Mouse (Mus musculus) heart, embryonic 16.5 days (tissue): ENCODE results near the gene A430078G23Rik. TPM values are rescaled to one million over a fixed set of nuclear protein-coding genes. Genes with fewer than 3 reads are reported as not detected.

Experiments
- ATAC-seq: fragments of 200-750 bp; cut with Nextera tagmentation; replicated peaks from 2 replicates; pipeline ENCODE4 v1.8.0; 2017; ENCODE audit warnings: moderate number of reproducible peaks; ENCODE audit not compliant: insufficient read depth, low FRiP score; ENCODE audit errors: extremely low read depth
- H3K27ac ChIP-seq: fragments of 300-500 bp; sonication (generic); 2 replicates; pipeline ENCODE4 v1.5.1; 2014; ENCODE audit warnings: mild to moderate bottlenecking, low read length, control low read depth, moderate library complexity
- H3K27me3 ChIP-seq: fragments of 300-500 bp; sonication (generic); 2 replicates; pipeline ENCODE4 v1.6.1; 2014; ENCODE audit warnings: low read length, mixed read lengths; ENCODE audit not compliant: control insufficient read depth, insufficient read depth
- H3K36me3 ChIP-seq: fragments of 300-500 bp; sonication (generic); 2 replicates; pipeline ENCODE4 v1.6.1; 2014; ENCODE audit not compliant: control insufficient read depth, insufficient read depth
- H3K4me1 ChIP-seq: fragments of 300-500 bp; sonication (generic); 2 replicates; pipeline ENCODE4 v1.6.1; 2014; ENCODE audit warnings: low read length, mixed read lengths; ENCODE audit not compliant: control insufficient read depth, insufficient read depth
- H3K4me2 ChIP-seq: fragments of 300-500 bp; sonication (generic); 2 replicates; pipeline ENCODE4 v1.6.1; 2014; ENCODE audit warnings: low read depth, mild to moderate bottlenecking, control low read depth, low read length
- H3K4me3 ChIP-seq: fragments of 300-500 bp; sonication (generic); 2 replicates; pipeline ENCODE4 v1.5.1; 2014; ENCODE audit warnings: mild to moderate bottlenecking, control low read depth, low read length
- H3K9ac ChIP-seq: fragments of 300-500 bp; sonication (generic); 2 replicates; pipeline ENCODE4 v1.6.1; 2014; ENCODE audit warnings: low read length, control low read depth
- H3K9me3 ChIP-seq: fragments of 300-500 bp; sonication (generic); replicated peaks from 2 replicates; pipeline ENCODE4 v1.6.1; 2016; ENCODE audit warnings: low read length; ENCODE audit not compliant: control insufficient read depth
- WGBS: fragments of 180-500 bp; shearing (Covaris S2); extraction: QIAGEN DNeasy Blood & Tissue Kit; methylation state at CpG from one replicate; pipeline ENCODE4 v1.1.7; 2014; 5-methylcytosine and 5-hydroxymethylcytosine counted together
- polyA plus RNA-seq: library from polyadenylated mRNA; unstranded; fragments of >200 nt; fragmentation: Nextera tagmentation; extraction: Ambion mirVana; gene quantifications from 2 replicates; pipeline ENCODE4 v1.2.1, GENCODE M21; 2015

A430078G23Rik gene
- polyA plus RNA-seq, 1 experiment from 2014 or later = 1.6 TPM

GRCm38 (mm10) chr8:3426211-3426610 is 73.0 kb downstream of the A430078G23Rik start:
- Histone ChIP-seq H3K27ac (no peak overlapping the region), H3K4me1 (peaks cover 3% of the 10 kb centered on the region; the same call in 1 of the 2 replicates), H3K4me2 (no peak overlapping the region), H3K9ac (no peak overlapping the region), H3K27me3 (no peaks in the 10 kb centered on the region), H3K9me3 (no peaks in the 10 kb centered on the region), H3K4me3 (no peak overlapping the region), H3K36me3 (peaks cover 10% of the 10 kb centered on the region)
- 79% methylated on average over 3 of the region's 3 CpGs for WGBS
- no peak for ATAC-seq

DNA sequence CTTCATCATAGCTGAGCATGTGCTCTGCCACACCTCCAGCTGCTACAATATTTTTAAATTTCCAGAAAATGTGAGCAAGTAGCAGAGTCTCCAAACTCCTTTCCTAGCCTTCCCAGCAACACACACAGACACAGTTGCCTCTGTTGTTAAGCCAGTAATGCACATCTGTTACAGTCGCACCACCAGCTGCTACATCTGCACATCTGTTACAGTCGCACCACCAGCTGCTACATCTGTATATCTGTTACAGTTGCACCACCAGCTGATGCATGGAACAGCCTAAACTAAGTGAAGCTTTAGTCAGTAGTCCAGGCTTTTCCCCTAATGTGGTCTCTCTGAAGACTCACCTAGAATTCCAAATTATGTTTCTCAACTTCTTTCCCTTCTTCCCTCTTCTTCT is 75.2 kb downstream of the A430078G23Rik start:
- WGBS = 83% methylated on average over 2 of the region's 2 CpGs

DNA sequence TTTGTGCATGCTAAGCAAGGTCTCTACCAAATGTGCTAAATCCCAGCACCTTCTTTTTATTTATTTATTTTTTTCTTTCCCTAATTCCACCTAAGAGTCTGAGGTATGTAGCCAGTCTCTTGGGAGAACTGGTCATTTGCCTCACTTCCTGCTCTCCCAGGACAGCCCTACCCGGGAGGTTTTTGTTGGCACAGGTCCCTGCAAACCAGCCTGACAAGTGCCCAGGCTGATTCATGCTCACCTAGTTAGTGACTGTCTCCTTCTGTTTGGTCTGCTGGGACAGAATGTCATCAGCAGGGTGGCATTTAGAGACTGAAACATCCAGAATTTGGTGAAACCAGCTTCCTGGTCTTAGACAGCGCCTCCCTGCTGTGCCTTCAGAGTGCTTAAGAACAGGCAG is 76.8 kb downstream of the A430078G23Rik start:
- WGBS = 56% methylated on average over 2 of the region's 2 CpGs
- Histone ChIP-seq H3K36me3 (peaks cover 31% of the 10 kb centered on the region), H3K4me1 (peaks cover 3% of the 10 kb centered on the region; the same call in 1 of the 2 replicates), H3K4me3 (no peak overlapping the region), H3K27ac (no peak overlapping the region), H3K9ac (no peak overlapping the region), H3K9me3 (no peaks in the 10 kb centered on the region), H3K27me3 (no peaks in the 10 kb centered on the region), H3K4me2 (no peak overlapping the region)
- no peak for ATAC-seq

More for the DNA sequence above, 75.2 kb downstream of the A430078G23Rik start:
- peaks cover 3% of the 10 kb centered on the region; the same call in 1 of the 2 replicates for H3K4me1 ChIP-seq
- no peak overlapping the region for H3K4me2 ChIP-seq
- H3K36me3 ChIP-seq = peaks cover 25% of the 10 kb centered on the region
- no peak for ATAC-seq
- H3K4me3 ChIP-seq = no peak overlapping the region
- H3K27me3 ChIP-seq = no peaks in the 10 kb centered on the region
- H3K9ac ChIP-seq = no peak overlapping the region
- no peaks in the 10 kb centered on the region for H3K9me3 ChIP-seq
- H3K27ac ChIP-seq = no peak overlapping the region

DNA sequence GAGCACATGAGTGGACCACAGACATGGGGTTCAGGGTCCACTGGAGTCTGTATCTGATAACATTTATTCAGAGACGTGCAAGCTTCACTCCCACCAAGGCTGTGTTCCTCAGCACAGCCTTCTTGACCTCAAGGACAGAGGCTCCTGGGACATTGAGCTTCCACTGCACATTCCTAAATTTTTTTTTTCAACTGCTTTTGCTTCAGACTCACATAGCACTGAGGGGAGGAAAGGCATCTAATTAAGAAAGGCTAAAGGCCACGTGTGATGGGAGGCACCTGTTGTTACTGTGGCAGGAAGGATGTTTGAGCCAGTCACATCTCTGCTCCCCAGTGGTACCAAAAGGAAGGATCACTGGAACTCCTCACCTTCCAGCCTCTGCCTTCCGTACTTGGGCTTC is 77.9 kb downstream of the A430078G23Rik start:
- Histone ChIP-seq H3K27ac (no peak overlapping the region), H3K4me1 (peaks cover 3% of the 10 kb centered on the region; the same call in 1 of the 2 replicates), H3K4me3 (no peak overlapping the region), H3K9me3 (no peaks in the 10 kb centered on the region), H3K4me2 (no peak overlapping the region), H3K27me3 (no peaks in the 10 kb centered on the region), H3K9ac (no peak overlapping the region), H3K36me3 (peaks cover 37% of the 10 kb centered on the region)
- ATAC-seq = no peak
- WGBS = 73% methylated on average over 3 of the region's 3 CpGs

DNA sequence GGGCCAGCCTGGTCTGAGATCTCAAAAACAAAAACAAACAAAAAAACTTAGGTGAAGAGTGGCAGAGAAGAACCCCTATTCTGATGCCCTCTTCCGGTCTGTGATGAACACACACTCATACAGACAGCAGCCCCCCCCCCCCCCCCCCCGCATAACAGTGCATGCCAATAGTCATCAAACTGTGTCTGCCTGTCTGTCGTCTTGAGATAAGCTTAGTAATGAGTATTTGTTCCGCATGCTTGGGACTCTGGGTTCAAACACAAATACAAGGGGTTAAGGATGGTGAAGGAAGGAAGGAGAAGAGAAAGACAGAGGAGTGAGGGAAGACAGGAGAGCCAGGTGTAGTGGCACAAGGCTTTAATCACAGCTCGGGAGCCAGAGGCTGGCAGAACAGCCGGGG is 83.3 kb downstream of the A430078G23Rik start:
- no peak for ATAC-seq
- Histone ChIP-seq H3K9ac (no peak overlapping the region), H3K27ac (no peak overlapping the region), H3K27me3 (no peaks in the 10 kb centered on the region), H3K36me3 (peaks cover 64% of the 10 kb centered on the region), H3K4me3 (no peak overlapping the region), H3K4me2 (no peak overlapping the region), H3K9me3 (no peaks in the 10 kb centered on the region), H3K4me1 (no peaks in the 10 kb centered on the region)
- 85% methylated on average over 5 of the region's 6 CpGs for WGBS

DNA sequence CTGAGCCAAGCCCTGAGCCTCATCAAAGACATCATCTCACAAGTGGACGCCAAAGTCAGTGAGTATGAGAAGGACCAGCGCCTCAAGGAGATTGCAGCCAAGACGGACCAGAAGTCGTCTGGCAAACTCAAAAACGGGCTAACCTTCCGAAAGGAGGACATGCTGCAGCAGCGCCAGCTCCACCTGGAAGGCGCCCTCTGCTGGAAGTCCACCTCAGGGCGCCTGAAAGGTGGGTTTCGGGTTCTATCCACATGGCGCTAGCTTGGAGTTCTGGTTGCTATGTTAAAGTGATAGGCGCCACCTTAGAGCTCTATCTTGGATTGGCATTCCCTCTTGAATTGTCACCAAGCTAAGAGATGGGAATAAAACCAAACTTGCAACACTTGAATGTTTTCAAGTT is 86.3 kb downstream of the A430078G23Rik start:
- H3K36me3 ChIP-seq = peaks cover 50% of the 10 kb centered on the region
- no peak overlapping the region for H3K4me2 ChIP-seq
- H3K27me3 ChIP-seq = no peaks in the 10 kb centered on the region
- no peaks in the 10 kb centered on the region for H3K4me1 ChIP-seq
- no peak for ATAC-seq
- H3K9ac ChIP-seq = no peak overlapping the region
- no peaks in the 10 kb centered on the region for H3K9me3 ChIP-seq
- H3K27ac ChIP-seq = no peak overlapping the region
- WGBS = 78% methylated on average over 12 of the region's 12 CpGs
- no peak overlapping the region for H3K4me3 ChIP-seq

Other genes with a start within 250 kb of the A430078G23Rik start
- 60.0 and 65.5 TPM in 2 replicates for gene Insr, start 73.8 kb upstream of the A430078G23Rik start, polyA plus RNA-seq
- gene Arhgef18, start 39.6 kb downstream of the A430078G23Rik start, polyA plus RNA-seq = 6.5 and 6.8 TPM in 2 replicates
- 5.3 and 6.2 TPM in 2 replicates for gene Pex11g, start 114.3 kb downstream of the A430078G23Rik start, polyA plus RNA-seq
- gene Tex45, start 117.4 kb downstream of the A430078G23Rik start, polyA plus RNA-seq = not detected in 2 replicates
- 30.8 and 31.0 TPM in 2 replicates for gene Zfp358, start 139.7 kb downstream of the A430078G23Rik start, polyA plus RNA-seq
- 51.9 and 55.0 TPM in 2 replicates for gene Mcoln1, start 147.0 kb downstream of the A430078G23Rik start, polyA plus RNA-seq
- 16.3 and 18.1 TPM in 2 replicates for gene Pnpla6, start 162.0 kb downstream of the A430078G23Rik start, polyA plus RNA-seq
- gene C330021F23Rik, start 214.6 kb downstream of the A430078G23Rik start, polyA plus RNA-seq = 4.9 and 5.4 TPM in 2 replicates
- gene Camsap3, start 233.9 kb downstream of the A430078G23Rik start, polyA plus RNA-seq = 2.1 and 2.3 TPM in 2 replicates